Mouse (Mus musculus) activated CD4-positive, CD25-positive, alpha-beta regulatory T cell, adult 4 months (primary cell): ENCODE measurements around the gene Slc9a8. TPM values are rescaled to one million over a fixed set of nuclear protein-coding genes. Genes with fewer than 3 reads are reported as not detected.

Experiments
- ATAC-seq: one replicate; pipeline ENCODE4 v1.8.0; 2017
- polyA plus RNA-seq, 2 experiments: library from polyadenylated mRNA; unstranded; fragments of 100-300 nt; shearing (Covaris generic); gene quantifications; one replicate each; pipeline ENCODE4 v1.2.1; 2017

The Slc9a8 gene
- polyA plus RNA-seq, 2 experiments from 2014 or later, result 35.4 to 43.2 TPM

- ATAC-seq, result no peak
Measured at GRCm38 (mm10) chr2:167415970-167416563, 5.4 kb upstream of the Slc9a8 start.

GRCm38 (mm10) chr2:167417048-167417447 lies 4.5 kb upstream of the Slc9a8 start:
- no peak for ATAC-seq

DNA sequence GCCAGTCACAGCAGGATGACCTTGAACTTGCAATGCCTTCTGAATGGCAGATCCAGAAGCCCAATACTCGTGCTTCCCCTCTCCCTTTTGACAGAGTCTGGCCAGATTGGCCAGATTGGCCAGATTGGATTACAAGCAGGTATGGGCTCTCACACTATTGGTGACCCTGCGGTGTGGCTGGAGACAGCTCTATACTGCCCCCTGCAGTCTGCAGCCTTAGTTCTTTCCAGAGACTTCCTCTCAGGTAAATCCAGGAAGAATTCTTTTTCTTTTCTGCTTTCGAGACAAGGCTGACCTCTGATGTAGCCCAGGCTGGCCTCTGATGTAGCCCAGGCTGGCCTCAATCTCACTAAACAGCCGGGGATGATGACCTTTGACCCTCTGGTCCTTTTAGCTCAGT lies 3.8 kb upstream of the Slc9a8 start:
- no peak for ATAC-seq

DNA sequence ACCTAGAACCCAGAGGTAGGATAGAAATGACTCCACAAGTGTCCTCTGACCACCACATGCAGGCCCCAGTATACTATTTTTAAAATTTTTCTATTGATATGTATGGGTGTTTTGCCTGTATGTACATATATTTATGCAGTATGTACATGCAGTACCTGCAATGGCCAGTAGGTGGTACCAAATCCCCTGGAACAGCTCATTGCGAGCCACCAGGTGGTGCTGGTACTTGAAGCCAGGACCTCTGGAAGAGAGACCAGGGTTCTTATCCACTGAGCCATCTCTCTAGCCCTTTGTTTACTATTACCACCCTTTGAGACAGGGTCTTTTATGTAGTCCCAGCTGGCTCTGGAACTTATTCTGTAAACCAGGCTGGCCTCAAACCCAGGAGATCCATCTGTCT lies 2.3 kb upstream of the Slc9a8 start:
- peak; percentile 43 for ATAC-seq

GRCm38 (mm10) chr2:167420811-167421241 lies 686 bp upstream of the Slc9a8 start:
- no peak for ATAC-seq

GRCm38 (mm10) chr2:167422150-167422470 lies 598 bp downstream of the Slc9a8 start:
- ATAC-seq, result peak; percentile 8

DNA sequence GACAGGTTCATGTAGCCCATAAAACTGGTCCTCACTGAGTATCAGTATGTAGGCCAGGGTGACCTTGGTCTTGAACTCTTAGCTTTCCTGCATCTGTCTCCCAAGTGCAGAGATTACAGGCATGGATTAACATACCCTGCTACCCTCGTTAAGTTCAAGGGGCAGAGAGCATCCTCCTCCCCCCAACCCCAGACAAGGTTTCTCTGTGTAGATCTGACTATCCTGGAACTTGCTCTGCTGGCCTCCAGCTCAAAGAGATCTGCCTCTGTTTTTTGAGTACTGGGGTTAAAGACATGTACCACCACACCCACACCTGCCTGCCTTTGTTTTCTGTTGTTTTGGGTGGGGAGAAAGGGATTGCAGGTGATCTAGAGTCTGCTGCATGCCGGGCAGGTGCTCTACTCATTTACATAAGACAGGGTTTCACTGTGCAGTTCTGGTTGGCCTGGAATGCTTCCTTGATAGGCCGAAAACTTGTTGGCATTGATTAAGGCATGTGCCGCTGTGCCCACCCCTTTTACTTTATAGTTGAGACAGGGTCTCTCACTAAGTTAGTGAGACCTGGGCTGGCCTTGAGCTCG lies 1.6 kb downstream of the Slc9a8 start:
- no peak for ATAC-seq

- ATAC-seq, result no peak
Measured at GRCm38 (mm10) chr2:167424040-167424439, 2.5 kb downstream of the Slc9a8 start.

- ATAC-seq, result no peak
Measured at GRCm38 (mm10) chr2:167424516-167424915, 3.0 kb downstream of the Slc9a8 start.

DNA sequence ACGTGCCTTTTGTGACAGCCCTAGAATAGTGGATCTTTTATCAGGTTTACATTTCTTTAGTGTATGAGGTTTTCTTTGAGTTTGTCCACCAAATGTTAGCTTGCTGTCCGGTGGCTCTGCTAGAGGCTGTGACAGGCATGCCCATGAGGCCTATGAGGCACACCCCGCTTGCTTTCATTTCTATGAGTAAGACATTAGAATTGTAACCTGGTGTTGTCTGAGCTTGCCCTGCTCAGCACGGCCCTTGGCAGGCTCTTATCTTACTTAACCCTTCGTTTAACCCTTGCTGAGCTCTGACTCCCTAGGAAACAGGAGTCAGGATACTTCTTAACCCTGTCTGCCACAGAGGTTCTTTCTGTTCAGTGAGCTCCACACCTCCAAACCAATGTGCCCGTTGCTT lies 3.9 kb downstream of the Slc9a8 start:
- ATAC-seq, result no peak

GRCm38 (mm10) chr2:167429596-167429995 lies 8.1 kb downstream of the Slc9a8 start:
- no peak for ATAC-seq

- ATAC-seq, result no peak
Measured at GRCm38 (mm10) chr2:167430737-167431417, 9.4 kb downstream of the Slc9a8 start.

DNA sequence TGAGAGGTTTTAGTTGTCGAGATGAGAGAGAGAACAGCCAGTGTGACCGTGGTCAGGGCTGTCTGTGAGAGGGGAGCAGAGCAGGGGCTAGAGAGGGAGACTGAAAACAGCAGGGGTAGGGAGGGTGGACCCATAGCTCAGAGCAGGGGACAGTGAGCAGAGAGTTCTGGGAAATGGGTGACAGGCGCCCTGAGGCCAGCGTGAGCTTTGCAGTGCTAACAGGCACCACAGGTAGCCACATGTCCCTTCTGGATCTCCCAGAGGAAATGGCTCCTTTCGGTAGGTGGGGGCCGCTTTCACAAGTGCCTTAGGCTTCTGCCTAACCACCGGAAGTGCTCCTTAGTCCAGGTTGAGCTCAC lies 9.9 kb downstream of the Slc9a8 start:
- ATAC-seq, result no peak

- ATAC-seq, result no peak
Measured at GRCm38 (mm10) chr2:167434570-167434969, 13.1 kb downstream of the Slc9a8 start.

DNA sequence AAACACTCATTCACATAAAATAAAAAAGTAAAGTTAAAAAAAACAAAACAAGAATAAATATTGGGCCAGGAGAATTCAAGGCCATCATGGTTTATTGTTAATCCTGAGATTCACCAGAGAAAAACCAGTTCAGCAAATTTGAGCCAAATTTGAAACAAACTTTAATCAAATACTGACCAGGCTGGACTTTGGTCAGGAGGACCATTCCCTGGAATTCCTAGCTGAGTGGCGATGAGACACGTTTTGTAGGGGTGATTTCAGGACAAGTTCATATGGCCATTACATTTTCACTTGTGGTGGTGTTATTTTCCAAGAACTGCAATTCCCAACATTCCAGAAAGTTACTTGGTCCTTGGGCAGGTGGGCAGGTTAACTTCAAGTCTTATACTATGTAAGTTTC lies 14.1 kb downstream of the Slc9a8 start:
- no peak for ATAC-seq

DNA sequence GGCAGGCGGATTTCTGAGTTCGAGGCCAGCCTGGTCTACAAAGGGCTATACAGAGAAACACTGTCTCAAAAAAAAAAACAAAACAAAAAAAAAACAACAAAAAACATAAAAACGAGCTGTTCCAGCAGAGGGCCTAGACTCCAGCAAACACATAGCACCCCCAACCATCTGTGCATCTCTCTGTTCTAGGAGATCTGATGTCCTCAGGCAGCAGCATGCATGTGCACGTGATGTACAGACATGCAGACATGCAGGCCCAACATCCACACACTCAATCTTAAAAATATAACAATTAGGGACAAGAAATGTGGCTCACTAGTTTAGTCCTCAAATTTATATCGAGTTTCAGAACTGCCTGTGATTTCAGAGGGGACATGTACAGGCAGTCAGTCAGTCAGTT lies 14.9 kb downstream of the Slc9a8 start:
- no peak for ATAC-seq

DNA sequence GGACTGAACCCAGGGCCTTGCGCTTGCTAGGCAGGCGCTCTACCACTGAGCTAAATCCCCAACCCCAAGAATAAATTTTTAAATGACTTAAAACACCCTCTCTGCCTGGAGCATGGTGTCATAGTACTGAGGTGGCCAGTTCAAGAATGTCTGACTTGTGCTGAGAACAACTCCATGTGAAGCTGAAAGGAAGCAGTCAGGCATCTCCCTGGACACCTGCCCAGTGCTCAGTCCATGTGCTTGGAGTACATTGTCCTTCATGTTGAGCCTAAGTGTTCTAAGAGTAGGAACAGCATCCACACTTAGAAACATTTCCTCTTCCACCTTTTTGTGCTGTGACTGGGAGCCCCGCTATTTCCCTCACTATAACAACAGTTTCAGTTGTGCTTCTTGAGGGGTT lies 17.9 kb downstream of the Slc9a8 start:
- no peak for ATAC-seq

GRCm38 (mm10) chr2:167443411-167444193 lies 22.1 kb downstream of the Slc9a8 start:
- ATAC-seq, result no peak

GRCm38 (mm10) chr2:167445911-167446780 lies 24.6 kb downstream of the Slc9a8 start:
- ATAC-seq, result peak; percentile 74

DNA sequence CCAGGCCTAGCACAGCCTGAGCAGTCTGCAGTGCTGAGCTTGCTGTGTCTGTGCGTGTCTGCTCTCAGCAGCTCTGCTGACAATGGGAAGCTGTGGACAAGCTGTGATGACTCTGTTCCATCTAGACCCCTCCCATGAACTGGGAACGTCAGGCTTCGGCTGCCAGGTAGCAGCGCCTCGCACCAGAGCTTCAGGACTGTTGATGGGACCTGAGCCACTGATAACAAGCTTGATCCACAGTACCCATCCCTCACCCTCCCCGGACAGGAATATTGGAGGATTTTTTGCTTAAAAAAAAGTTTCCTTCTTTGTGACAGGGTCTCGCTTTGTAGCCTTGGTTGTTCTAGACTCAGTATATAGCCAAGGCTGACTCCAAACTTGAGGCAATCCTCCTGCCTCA lies 25.7 kb downstream of the Slc9a8 start:
- ATAC-seq, result no peak

DNA sequence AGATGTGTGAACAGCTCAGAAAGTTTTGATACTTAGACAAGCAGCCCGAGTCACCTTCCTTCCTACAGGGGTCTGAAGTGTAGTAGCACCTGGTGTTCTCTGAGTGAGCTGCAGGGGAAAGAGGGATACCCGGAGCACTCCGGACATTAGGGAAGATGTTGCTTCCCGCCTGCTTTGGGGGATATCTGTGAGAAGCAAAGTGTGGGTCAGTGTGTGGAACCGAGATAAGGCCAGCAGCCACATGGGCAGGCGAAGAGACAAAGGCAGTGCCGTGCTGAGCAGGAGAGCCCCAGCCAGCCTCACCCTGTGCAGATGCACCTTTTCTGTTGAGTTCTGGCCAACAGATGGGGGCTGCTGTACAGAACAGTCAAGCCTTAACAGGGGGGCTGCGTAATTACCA lies 26.1 kb downstream of the Slc9a8 start:
- no peak for ATAC-seq
